Mouse (Mus musculus): Measurements from ENCODE around the gene Alppl2.

Alppl2 gene

DNA sequence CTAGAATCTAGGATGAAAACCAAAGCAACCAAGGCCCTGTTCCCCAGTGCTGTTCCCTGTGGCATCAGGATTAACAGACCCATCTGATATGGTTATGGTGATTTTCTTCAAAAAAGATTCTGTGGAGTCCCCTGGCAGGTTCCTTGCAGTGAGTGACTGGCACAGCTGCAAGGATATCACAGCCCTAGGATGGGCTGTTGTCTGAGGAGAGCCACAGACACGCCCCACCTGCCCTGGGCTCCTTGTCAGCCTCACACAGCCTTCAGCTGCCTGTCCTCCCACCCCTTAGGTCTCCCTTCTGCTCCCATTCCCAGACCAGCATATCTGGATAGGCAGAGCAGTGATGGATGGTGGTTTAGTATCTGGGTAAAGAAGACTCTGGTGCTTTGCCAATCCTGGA, 39.0 kb downstream of the Alppl2 start:
- DNase-seq (ENCODE audit: low spot score), result no peak

DNA sequence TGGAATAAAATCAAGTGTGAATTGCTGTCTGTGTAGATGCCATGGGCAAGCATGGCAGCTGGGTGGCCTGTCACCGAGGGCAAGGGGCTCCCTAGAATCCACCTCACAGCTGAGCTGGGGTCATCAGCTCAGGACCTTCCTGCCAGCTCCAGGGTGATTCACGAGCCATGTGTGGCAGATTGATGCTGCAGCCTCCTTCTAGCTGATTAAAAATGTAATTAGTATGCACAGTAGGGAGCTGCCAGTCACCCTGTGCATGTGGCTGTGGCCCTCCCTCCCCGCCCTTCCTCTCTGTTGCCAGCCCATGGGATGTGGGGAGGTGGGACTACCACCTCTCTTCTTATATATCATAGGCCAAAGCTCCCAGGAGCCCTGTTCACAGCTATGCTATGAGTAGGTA, 39.7 kb downstream of the Alppl2 start:
- DNase-seq (ENCODE audit: low spot score), result no peak

DNA sequence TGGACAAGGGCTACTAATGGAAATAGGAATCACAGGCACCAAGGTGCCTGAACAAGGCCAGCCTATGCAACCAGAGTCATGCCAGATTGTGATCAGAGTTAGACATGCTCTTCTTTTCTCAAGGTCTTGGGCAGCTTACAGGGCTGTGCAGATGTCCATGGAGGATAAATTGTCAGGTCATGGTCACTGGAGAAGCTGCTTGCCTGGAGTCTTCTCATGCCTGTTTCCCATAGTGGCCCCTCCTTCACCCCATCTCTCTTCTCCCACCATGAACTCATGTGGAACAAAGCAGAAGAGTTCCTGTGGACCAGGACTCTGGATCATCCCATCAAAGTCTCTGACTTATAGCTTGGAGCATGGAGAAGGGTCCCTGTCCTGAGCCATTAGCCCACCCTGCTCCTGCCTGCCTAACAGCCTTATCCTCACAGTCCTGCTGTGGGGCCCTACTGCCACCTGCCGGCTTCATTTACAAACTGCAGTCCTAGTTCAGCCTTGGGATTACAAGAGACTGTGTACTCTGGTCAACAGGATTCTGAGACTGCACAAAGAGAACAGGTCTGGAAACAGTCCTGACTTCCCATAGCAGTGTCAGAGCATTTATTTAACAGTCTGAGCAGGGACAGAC, 47.8 kb downstream of the Alppl2 start:
- peak; percentile 78 for DNase-seq (ENCODE audit: low spot score)

DNA sequence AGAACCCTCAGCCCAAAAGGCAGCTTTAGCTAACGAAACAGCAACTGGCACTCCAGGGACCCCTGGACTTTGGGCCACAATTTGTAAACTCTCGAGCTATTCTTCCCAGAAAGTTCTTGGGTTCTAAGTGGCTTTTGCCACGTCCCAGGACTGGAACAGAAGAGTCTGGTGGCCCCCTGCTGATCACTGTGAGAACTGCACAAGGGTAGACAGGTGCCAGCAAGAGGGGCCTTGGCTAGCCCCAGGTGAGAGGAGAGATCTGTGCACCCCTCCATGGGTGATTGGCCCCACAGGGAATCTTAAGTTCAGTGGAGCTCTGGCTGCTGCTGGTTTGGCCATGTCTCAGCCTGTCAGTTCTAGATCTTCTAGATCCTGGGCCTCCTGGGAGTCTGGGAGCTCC, 48.6 kb downstream of the Alppl2 start:
- DNase-seq (ENCODE audit: low spot score), result peak; percentile 73

DNA sequence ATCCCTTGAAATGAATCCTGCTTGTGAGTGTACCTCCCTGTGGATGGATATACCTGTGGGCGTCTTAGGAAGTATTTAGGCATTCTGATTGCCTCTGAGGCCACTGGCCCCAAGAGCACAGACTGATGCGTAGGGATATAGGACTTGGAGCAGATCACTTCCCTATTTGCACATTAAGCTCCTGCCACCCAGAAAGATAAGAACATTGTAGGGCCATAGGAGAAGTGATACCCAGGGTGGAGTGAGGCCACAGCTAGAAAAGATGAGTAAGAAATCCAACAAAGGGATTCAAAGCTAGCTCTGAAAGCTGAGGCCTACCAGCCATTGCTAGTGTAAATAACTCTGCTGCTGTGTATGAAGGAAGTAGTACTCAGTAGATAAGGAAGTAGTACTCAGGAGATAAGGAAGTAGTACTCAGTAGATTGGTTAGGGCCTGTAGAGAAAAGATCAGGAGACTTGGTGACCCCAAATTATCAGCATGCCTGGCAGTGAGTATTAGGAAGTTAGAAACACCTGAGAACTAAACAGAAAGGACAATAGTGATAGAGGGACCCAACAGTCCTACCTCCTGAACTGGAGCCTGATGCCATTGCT, 51.2 kb downstream of the Alppl2 start:
- no peak for DNase-seq (ENCODE audit: low spot score)

Data from layer of hippocampus, adult 11-12 months (tissue).